Comparison of ENCODE assay signal across 8 mouse cellular contexts in genomic region chr4:135986943-135987710, GRCm38 (mm10). TPM values are rescaled to one million over a fixed set of nuclear protein-coding genes. Genes with fewer than 3 reads are reported as not detected.
DNase-seq lines count a peak whose midpoint lies in the region; ATAC-seq lines count a peak whose summit lies in the region.

Gene Pithd1, minus strand, starts transcription at chr4:135987264.

- peak; percentile 77 for ATAC-seq in common myeloid progenitor, adult 5-6 weeks (replicated peaks; ENCODE audit: low read depth, poor library complexity, severe bottlenecking)

- peak within 1 kb of the TSS; percentile 100 for H3K4me3 ChIP-seq in megakaryocyte, embryonic 14.5 days (replicated peaks)

- peak; percentile 97 for DNase-seq in ZHBTc4 (ENCODE audit: low read depth, low spot score)
- DNase-seq in gastrocnemius, adult 8-10 months (ENCODE audit: low spot score in 2 of 2): peak; percentile 91 to 92
- peak; percentile 83 for DNase-seq in hindlimb bud, embryonic 11.5 days (ENCODE audit: extremely low spot score, low read depth, low spot score)
- peak; percentile 86 to 91 for DNase-seq in left cerebral cortex, adult 8-10 months (ENCODE audit: low spot score in 2 of 2)
- peak; percentile 94 for DNase-seq in right cerebral cortex, postnatal 10 days (ENCODE audit: low spot score in 2 of 2)
- DNase-seq in urinary bladder, postnatal 25 days (ENCODE audit: low spot score): peak; percentile 89

- peaks cover 57% of the 10 kb centered on the region for H3K4me1 ChIP-seq in megakaryocyte, embryonic 14.5 days

- H3K9me3 ChIP-seq in megakaryocyte, embryonic 14.5 days: peaks cover 7% of the 10 kb centered on the region

- H3K36me3 ChIP-seq in megakaryocyte, embryonic 14.5 days (replicated peaks; ENCODE audit: low read length): peaks cover 34% of the 10 kb centered on the region

- no peaks in the 10 kb centered on the region for H3K27me3 ChIP-seq in megakaryocyte, embryonic 14.5 days (replicated peaks)

RNA-seq across cellular contexts. Expression of gene Pithd1, which starts in this region (rescaled TPM):
- total RNA-seq in common myeloid progenitor, adult 5-6 weeks (2017): 21.1 and 30.6 TPM in 2 replicates
- 10 to 100 TPM; 26.9 to 31.9 (median 28.9) TPM for total RNA-seq in gastrocnemius, adult 8-10 months (2022)
- total RNA-seq in left cerebral cortex, adult 8-10 months (2022): 10 to 100 TPM; 82.0 to 99.8 (median 91.3) TPM
- polyA plus RNA-seq in megakaryocyte, embryonic 14.5 days (2012; ENCODE audit: insufficient read depth, low replicate concordance): 41.3 and 62.6 TPM in 2 replicates

Comparison
In these comparisons a context has a peak if more than half of its experiments do, and no peak if none do; other contexts are left out.
1. Peak in every context shown above with its lines: DNase-seq, ATAC-seq and H3K4me3 ChIP-seq.